Mouse (Mus musculus) left cerebral cortex, postnatal 10 days (tissue): ENCODE data around the gene Ccr1. TPM values are rescaled to one million over a fixed set of nuclear protein-coding genes. Genes with fewer than 3 reads are reported as not detected.
"Not testable (repeated sequence)": the region's sequence is repeated elsewhere in the genome, so short reads cannot be mapped to it uniquely, and the experiment has no call there.

Experiments used
- DNase-seq, 2 experiments: peaks; one replicate each; pipeline ENCODE4 v3.0.0; 2021 to 2022; ENCODE audit warnings: low spot score in 2 of 2, mixed read lengths in 1 of 2; ENCODE audit errors: extremely low spot score in 1 of 2
- intact Hi-C: fragments of 180-260 bp; cut with DNase I; formaldehyde crosslinking; loops from one replicate; pipeline ENCODE4 v1.15.1; 2025
- total RNA-seq, 2 experiments: library from RNA; stranded (reverse); gene quantifications; 2 replicates each; pipeline ENCODE4 v1.2.3; 2021

Gene Ccr1
- total RNA-seq, 2 experiments from 2014 or later, result 1.2 to 1.9 TPM

DNA sequence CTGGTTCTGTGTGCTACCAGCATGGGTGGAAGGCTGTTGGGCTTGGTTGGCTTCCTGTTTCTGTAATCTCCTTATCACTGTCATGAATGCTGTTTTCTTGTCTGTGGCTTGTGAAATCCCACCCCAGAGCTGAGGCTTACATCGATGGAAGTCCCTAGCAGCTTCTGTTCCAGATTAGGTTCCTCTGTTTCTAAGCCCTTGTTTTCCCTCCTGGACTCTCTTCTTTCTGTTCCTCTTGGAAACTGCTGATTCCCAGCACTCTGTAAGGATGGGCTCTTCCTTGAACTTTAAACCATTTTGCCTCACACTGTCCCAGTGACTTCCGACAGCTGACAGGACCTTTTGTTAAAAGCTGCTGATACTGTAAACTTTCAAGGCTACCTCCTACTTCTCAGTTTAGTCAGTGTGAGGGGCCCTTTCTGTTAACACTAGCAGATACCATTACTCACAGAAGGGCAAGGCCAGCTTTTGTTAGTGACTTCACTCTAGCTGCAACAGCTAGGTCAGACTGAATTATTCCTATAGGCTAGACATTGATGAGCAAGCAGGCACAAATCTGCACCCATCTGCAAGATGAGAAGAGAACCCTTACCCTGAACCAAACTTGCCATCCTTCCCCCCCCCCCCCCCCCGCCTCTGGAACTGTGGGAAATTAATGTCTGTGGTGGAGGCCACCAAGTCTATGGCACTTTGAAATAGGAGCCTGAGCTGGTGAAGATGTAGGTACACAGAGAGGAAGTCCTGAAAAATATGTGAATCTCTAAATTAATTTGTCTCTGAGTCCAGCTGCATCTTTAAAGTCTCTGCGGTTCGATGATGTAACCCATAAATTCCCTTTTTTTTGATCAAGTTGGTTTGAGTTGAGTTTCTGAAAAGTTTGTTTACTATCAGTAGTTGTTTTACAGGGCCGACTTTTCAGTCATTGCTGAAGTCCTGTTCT is 36.5 kb downstream of the Ccr1 start:
- intact Hi-C loops, result no loop called here
- DNase-seq, result peak in 1 of 2 experiments; percentile 17

DNA sequence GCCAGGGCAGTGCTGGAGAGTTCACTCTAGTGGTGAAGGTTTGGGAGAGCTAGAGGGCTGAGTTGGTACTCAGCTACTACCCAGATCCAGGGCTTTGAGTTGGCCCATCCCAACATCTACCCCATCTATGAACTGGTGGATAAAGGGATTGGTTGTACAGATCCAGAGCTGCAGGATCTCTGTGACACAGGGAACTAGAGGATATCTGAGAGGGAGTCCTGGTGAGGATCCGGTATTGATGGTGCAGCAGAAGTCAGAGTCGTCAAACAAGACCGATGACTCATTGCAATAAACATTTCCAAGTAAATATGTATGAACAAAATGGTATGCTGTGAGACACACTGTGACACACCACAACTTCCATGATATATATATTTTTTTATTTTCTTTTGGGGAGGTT is 37.6 kb downstream of the Ccr1 start:
- DNase-seq, result no peak
- intact Hi-C loops, result no loop called here

DNA sequence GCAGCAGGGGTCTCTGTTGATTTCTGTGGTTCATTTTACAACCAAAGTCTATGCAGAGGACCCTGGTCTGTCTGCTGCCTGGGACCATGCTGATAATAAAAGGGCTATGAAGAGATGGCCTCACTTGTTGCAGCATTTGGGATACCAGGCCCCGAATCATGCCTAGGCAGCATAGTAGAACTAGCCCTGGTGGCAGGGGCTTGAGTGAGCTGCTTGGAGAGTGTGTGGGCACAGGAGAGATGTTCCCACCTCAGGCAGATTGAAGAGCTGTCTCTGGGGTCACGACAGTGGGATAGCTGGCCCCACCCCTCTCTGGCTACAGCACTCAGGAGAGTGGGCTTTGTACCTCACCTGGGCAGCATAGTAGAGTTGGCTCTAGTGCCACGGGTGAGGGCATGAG is 38.0 kb downstream of the Ccr1 start:
- intact Hi-C loops, result no loop called here
- peak in 1 of 2 experiments; percentile 21 for DNase-seq

DNA sequence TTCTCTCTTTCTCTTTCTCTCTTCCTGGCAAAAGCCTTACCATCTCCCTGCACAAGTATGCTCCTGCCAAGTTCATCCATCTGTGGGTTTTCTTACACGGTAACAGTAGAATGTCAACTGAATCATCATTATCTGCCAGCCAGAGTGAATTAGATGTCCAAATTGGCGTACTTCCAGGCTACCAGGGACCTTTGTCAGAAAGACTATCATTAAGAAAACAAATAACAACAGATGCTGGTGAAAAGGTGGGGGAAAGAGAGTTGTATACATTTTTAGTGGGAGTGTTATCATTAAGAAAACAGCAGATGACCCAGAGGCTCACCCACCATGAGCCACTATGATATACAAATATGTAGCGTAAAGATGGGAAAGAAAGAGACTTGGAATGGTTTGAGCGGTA is 38.6 kb downstream of the Ccr1 start:
- intact Hi-C loops, result no loop called here
- no peak for DNase-seq

DNA sequence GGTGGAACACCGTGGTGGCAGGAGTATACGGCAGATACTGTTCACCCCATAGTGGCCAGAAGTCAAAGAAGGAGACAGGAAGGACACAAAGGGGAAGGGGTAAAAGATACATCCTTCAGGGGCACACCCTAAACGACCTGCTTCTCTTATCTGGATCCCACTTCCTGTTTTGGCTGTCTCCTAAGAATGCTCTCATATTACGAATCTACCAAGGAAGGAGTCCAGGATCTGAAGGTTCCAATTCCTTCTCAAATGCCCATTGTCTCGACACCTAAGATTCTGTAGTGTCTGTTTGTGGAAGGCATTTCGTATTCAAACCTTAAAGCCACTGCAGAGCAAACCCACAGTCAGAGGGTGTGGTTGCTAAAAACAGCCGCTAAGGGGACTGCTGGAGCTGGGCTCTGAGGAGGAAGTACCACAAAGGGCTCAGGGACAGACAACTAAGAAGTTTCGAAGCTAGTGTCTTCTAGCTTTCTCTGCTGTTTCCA is 39.7 kb downstream of the Ccr1 start:
- intact Hi-C loops, result no loop called here
- peak in 1 of 2 experiments; percentile 35 for DNase-seq

DNA sequence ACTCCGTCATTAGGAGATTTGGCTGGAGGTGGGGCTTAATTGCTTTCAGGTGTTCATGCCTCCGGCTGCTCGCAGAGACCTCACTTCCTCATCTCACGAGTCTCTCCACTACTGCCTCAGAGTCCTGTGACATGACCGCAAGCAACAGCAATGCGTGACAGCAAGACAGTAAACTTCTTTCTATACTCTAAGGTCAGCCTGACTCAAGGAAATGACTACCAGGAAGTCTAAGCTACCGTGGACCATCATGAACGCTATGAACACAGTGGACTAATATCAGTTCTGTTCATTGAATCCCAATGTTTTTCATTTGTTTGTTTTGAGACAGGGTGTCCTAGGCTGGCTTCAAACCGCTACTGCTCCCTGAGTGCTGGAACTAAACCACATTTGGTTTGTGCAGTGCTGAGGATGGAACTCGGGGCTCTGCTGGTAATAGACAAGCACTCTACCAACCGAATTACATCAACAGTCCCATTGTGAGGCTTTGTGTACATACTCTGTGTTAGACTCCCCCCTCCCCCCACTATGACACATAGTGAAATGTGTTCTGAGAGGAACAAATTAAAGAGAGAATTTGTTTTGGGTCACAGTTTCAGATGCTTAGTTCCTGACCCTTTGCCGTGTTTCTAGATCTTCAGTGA is 40.3 kb downstream of the Ccr1 start:
- peak in 1 of 2 experiments; percentile 21 for DNase-seq
- intact Hi-C loops, result no loop called here

DNA sequence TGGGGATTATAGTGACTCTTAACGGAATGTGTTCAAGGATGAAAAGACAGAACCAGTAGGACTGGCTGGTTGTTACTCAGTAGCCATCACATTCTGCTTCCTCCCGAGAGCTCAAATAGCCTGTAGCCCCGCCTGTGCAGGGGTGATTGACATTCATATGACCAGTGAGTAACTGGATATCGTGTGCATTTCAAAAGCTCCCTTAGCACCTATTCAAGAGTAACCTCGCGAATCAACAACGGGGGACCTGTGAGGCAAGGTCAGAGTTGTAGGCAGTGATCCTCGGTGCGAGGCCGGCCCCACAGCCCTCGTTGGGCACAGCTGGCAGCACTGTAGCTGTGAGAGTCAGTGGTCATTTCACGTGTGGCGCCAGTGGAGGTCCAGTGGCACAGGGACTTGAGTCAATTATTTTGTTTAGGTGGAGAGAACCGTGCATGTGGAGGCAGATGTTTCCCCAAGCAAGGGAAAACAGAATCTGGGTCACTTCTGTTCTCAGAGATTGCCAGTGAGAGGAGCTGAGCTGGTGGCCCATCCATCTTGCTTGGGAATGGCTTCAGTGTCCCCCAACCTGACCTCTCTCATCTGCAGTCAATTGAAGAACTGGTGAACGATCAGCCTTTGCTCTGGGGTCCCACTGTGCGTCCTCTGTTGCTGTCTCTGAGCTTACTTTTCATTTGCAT is 41.1 kb downstream of the Ccr1 start:
- intact Hi-C loops, result no loop called here
- peak in 1 of 2 experiments; percentile 27 for DNase-seq

DNA sequence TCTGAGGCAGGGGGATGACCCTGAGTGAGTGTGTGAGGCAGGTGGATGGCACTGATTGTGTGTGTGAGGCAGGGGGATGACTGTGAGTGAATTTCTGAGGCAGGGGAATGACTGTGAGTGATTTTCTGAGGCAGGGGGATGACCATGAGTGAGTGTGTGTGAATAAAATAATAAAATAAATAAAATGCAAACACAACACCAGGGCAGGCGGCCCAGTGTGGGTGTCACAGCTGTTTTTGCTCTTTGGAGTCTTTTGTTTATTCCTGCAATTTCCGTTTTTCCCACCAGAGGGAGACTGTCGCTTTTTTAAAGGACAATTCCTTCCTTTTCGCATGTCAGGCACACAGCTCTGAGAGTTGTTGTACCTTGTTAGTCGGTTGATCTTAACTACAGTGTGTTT is 42.5 kb downstream of the Ccr1 start:
- peak; percentile 68 to 74 for DNase-seq
- intact Hi-C loops, result not testable (repeated sequence)

DNA sequence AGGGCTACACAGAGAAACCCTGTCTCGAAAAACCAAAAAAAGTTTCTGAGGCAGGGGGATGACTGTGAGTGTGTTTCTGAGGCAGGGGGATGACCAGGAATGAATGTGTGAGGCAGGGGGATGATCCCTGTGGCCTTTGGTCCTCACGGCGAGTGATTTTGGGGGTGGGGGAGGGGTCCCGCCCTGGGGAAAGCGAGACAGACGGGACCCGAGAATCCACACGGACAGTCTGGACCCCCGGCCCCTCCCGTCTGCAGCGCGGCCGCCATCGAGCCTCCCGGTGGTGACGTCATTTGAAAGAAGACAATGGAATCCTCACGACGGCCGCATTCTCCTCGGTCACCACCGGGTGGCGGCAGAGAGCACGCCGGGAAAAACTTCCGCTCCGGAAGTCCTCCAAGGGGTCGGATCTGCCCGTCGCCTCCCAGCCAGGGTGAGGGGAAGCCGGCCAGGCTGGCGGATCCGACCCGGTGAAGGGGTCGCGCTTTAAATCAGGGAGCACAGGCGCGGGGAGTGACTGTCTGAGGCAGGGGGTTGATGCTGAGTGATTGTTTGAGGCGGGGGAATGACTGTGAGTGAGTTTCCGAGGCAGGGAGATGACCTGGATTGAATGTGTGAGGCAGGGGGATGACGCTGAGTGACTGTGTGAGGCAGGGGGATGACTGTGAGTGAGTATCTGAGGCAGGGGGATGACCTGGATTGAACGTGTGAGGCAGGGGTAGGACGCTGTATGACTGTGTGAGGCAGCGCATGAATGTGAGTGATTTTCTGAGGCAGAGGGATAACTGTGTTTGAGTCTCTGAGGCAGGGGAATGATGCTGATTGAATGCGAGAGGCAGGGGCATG is 43.2 kb downstream of the Ccr1 start:
- intact Hi-C loops, result no loop called here

DNA sequence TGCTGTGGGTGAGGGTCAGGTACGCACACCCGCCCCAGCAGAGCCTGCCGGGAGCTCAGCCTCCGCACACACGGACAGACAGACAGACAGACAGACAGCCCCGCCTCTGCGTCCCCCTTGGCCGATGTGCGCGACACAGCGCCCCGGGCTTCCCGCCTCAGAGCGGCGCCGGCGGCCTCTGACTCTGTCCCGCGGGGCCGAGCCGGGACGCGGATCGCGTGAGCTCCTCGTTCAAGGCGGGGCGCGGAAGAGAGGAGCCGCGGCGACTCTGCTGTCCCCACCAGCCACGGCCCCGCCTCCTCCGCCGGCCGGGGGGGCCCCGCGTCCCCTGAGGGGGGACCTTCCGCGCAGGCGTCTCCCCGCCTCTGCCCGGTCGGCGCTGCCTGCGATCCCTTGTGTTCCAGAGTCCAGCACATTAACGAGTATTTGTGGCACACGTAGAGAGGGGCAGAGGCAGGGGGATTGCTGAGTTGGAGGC is 43.9 kb downstream of the Ccr1 start:
- intact Hi-C loops, result no loop called here
- peak; percentile 84 to 97 for DNase-seq

More for the DNA sequence above, 43.2 kb downstream of the Ccr1 start:
- DNase-seq, result peak; percentile 88 to 94

DNA sequence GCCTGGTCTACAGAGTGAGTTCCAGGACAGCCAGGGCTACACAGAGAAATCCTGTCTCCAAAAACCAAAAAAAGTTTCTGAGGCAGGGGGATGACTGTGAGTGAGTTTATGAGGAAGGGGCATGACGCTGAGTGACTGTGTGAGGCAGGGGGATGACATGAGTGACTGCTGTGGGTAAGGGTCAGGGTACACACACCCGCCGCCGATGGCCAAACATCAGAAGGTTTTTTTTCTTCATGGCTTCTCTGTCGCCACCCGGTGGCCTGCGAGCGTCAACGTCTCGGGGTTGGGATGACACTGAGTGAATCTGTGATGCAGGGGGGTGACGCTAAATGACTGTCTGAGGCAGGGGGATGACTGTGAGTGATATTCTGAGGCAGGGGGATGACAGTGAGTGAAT is 44.5 kb downstream of the Ccr1 start:
- intact Hi-C loops, result not testable (repeated sequence)
- DNase-seq, result peak; percentile 78 to 90

DNA sequence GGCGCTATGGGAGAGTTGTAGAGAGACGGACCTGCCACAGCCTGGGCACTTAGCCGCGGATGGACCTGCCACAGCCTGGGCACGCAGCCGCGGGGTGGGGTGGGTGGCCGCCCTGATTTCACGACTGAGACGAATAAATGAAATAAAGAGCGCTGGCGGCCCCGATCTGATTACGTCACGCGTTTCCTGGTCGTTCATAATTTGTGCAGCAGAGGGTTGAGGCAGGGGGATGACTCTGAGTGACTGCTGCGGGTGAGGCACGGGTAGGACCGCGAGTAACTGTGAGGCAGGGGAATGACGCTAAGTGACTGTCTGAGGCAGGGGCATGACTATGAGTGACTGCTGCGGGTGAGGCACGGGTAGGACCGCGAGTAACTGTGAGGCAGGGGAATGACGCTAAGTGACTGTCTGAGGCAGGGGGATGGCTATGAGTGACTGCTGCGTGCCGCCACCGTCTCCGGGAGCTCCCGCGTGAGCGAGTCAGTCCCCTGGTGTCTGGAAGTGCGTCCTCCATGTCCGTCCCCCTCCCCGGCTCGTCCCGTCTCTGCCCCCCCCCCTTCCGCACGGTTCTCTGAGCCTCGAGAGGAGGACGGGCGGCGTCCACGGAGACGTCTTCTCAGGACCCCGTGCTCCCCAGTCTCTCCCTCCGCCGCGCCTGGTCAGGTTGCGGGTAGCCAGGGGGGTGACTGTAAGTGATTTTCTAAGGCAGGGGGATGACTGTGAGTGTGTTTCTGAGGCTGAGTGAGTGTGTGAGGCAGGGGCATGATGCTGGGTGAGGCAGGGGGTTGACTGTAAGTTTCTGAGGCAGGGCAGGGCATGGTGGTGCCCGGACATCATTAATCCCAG is 45.1 kb downstream of the Ccr1 start:
- DNase-seq, result peak in 1 of 2 experiments; percentile 76
- intact Hi-C loops, result no loop called here

Other genes with a start within 250 kb of the Ccr1 start
- gene Cxcr6, start 162.2 kb downstream of the Ccr1 start, total RNA-seq, result not detected
- 10 to 100 TPM; 20.5 to 21.1 TPM for gene Fyco1, start 116.8 kb downstream of the Ccr1 start, total RNA-seq
- gene Xcr1, start 106.7 kb downstream of the Ccr1 start, total RNA-seq, result not detected
- gene Ccr1l1, start 9.7 kb upstream of the Ccr1 start, total RNA-seq, result not detected
- under 1 TPM in 1 of 2 experiments, not detected in 1; 0.10 TPM for gene Ccr3, start 53.3 kb upstream of the Ccr1 start, total RNA-seq
- gene Ccr2, start 133.3 kb upstream of the Ccr1 start, total RNA-seq, result under 1 TPM; 0.06 to 0.24 TPM
- 1 to 10 TPM; 6.0 to 7.4 TPM for gene Ccr5, start 152.9 kb upstream of the Ccr1 start, total RNA-seq